Mouse (Mus musculus) hindlimb bud, embryonic 11.5 days (tissue): ENCODE data around the gene Krt83.

Experiments
- DNase-seq: peaks from one replicate; pipeline ENCODE4 v3.0.0-alpha.2; 2012; ENCODE audit warnings: low read depth, low spot score; ENCODE audit errors: extremely low spot score

Krt83 gene

GRCm38 (mm10) chr15:101479007-101479665 is 12.2 kb downstream of the Krt83 start:
- DNase-seq, result no peak

- DNase-seq, result no peak
Measured at GRCm38 (mm10) chr15:101472952-101473528, 18.3 kb downstream of the Krt83 start, which contains the start of gene Krt86. Krt86 (plus strand) TSS chr15:101473478.

- DNase-seq, result no peak
Measured at GRCm38 (mm10) chr15:101469093-101469492, 22.2 kb downstream of the Krt83 start.

GRCm38 (mm10) chr15:101463651-101464050 is 27.7 kb downstream of the Krt83 start, which contains the start of gene Krt81:
Krt81 (minus strand) TSS chr15:101463751.
- DNase-seq, result no peak

GRCm38 (mm10) chr15:101459283-101459682 is 32.0 kb downstream of the Krt83 start:
- no peak for DNase-seq

- DNase-seq, result no peak
Measured at GRCm38 (mm10) chr15:101458361-101458930, 32.9 kb downstream of the Krt83 start.

GRCm38 (mm10) chr15:101455891-101456290 is 35.4 kb downstream of the Krt83 start:
- DNase-seq, result no peak

- no peak for DNase-seq
Measured at GRCm38 (mm10) chr15:101455292-101455691, 36.0 kb downstream of the Krt83 start.

- DNase-seq, result no peak
Measured at GRCm38 (mm10) chr15:101454774-101455173, 36.5 kb downstream of the Krt83 start.

- peak; percentile 30 for DNase-seq
Measured at GRCm38 (mm10) chr15:101453093-101453736, 38.1 kb downstream of the Krt83 start.

GRCm38 (mm10) chr15:101447444-101447843 is 43.9 kb downstream of the Krt83 start, which contains the start of gene Krt88:
Krt88 (plus strand) TSS chr15:101447744.
- DNase-seq, result no peak

GRCm38 (mm10) chr15:101446572-101446971 is 44.7 kb downstream of the Krt83 start:
- DNase-seq, result no peak

- DNase-seq, result no peak
Measured at GRCm38 (mm10) chr15:101440837-101441236, 50.5 kb downstream of the Krt83 start.

GRCm38 (mm10) chr15:101438555-101438954 is 52.8 kb downstream of the Krt83 start, which contains the start of gene Krt87:
Krt87 (minus strand) TSS chr15:101438804.
- no peak for DNase-seq

- DNase-seq, result no peak
Measured at GRCm38 (mm10) chr15:101436611-101437010, 54.7 kb downstream of the Krt83 start.
